Mouse (Mus musculus) gonadal fat pad, adult 2 months (tissue): ENCODE measurements around the gene Ndufb10. TPM values are rescaled to one million over a fixed set of nuclear protein-coding genes. Genes with fewer than 3 reads are reported as not detected.

Experiments used
- DNase-seq: peaks from one replicate; pipeline ENCODE4 v3.0.0-alpha.2; 2012; ENCODE audit warnings: low read depth
- polyA plus RNA-seq: library from polyadenylated mRNA; depleted of rRNA; stranded (reverse); fragments of >200 nt; gene quantifications from 2 replicates; pipeline ENCODE4 v1.2.3, GENCODE M21; 2012

The Ndufb10 gene
- polyA plus RNA-seq, 1 experiment = 370 TPM

GRCm38 (mm10) chr17:24706982-24707800, 17.1 kb downstream of the Ndufb10 start, which contains the start of gene Tbl3:
Gene Tbl3, minus strand, starts transcription at chr17:24707660.
- no peak for DNase-seq

- no peak for DNase-seq
Observed at GRCm38 (mm10) chr17:24705821-24706220, 18.5 kb downstream of the Ndufb10 start.

DNA sequence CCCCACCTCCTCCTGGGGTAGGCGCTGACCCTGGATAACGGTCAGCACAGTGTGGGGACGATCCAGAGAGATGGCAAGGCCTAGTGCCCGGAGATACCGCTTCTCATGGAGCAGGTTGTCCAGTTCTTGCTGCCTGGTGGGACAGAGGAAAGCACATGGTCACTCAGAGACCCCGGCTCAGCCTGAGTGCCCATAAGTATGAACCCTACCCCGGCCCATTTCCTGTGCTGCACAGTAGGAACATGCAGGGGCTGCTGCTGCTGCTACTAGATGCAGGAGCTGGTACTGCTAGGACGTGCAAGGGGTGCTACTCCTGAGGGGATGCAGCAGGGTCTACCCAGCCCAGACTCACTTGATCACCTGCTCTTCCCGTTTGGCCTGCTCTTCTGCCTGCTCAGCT, 23.0 kb downstream of the Ndufb10 start:
- DNase-seq = no peak

- no peak for DNase-seq
Observed at GRCm38 (mm10) chr17:24699473-24699872, 24.8 kb downstream of the Ndufb10 start.

- no peak for DNase-seq
Observed at GRCm38 (mm10) chr17:24698715-24699114, 25.6 kb downstream of the Ndufb10 start.

DNA sequence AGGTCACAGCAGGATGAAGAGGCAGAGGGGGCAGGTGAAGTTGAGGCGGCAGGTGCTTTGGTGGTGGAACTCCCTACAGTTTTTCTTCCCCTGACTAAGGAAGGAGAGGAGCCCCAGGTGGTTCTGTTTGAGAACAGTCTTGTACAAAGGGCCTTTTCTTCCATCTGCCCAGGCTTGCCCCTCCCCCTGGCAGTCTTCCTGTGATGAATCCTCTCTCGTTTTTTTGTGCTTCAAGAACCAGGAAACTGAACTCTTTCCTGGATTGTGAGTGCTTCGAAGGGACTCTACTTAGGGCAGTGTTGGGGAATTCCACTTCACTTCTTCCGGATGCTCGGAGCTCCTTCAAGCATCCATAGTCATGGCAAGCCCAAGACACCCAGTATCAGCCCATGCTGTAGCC, 26.3 kb downstream of the Ndufb10 start:
- DNase-seq = no peak

GRCm38 (mm10) chr17:24696011-24696697, 28.1 kb downstream of the Ndufb10 start, which contains the start of the genes Gfer and Noxo1:
Gene Gfer, minus strand, starts transcription at chr17:24696156.
Gene Noxo1, plus strand, starts transcription at chr17:24696234.
- no peak for DNase-seq

DNA sequence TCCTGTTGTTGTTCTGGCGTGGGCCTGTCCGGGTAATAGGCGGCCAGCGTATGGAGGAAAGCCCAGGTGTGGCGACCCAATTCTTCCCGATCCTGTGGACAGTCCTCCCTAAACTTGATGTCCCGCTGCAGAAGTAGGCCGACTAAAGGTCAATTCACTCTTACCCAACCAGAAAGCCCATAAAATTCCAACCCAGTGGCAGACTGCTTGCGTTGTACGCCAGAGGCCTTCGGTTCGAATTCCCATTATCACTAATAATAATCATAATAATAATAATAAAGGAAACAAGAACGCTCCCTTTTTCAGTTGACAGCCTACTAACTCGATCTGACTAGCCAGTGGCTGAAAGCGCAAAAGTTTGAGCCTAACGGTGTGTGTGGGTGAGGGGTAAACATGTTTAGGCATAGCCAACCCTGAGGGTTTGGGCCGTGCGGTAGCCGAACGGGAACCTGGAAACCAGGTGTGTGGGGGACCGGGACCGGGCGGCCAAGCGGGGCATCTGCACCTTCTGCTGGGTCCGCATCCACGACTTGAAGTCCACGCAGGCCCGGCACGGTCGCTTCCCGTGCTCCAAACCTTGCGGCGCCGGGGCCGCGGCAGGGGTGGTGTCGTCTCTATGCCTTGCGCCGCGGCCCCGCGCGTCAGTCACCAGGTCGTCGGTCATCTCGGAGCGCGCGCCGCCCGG, 28.8 kb downstream of the Ndufb10 start:
- no peak for DNase-seq

GRCm38 (mm10) chr17:24692385-24692784, 31.9 kb downstream of the Ndufb10 start:
- DNase-seq = no peak

DNA sequence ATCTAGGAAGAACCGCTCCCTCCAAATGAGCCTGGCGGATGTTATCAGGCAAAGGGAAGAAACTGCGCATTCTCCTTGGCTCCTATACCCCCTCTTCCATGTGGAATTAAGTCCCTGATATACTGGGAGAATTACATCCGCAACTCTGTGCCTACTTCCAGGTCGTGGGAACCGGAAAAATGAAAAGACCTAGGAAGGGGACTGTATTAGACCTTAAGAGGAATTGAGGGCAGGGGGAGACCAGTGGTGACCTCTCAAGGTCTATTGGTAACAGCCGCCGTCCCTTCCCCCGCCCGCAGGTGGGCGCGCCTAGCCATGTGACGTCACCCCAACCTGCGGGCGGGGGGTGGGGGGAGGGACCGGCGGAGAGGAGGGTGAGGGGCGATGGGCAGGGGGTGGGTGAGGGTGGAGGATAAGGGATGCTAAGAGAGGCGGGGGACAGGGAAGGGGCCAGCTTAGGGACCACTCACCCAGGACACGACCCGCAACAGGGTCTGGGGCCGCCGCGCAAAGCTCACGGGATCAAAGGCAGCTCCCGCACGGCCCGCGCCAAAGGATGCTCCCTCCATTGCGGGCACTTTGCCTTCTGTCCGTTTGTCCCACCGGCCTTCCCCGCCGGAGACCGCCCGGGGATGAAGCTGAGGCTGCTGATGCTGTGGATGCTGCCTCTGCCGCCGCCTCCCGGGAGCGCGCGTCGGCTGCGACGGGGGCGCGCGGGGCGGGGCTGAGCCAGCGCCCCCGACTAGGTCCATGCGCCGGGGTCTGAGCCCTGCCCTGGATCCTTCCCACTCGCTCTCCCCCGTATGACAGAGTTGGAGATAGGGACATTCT, 34.8 kb downstream of the Ndufb10 start, which contains the start of gene Syngr3:
Gene Syngr3 (minus strand): TSS at position 705 of the 831 bp plus-strand sequence.
- DNase-seq = no peak

DNA sequence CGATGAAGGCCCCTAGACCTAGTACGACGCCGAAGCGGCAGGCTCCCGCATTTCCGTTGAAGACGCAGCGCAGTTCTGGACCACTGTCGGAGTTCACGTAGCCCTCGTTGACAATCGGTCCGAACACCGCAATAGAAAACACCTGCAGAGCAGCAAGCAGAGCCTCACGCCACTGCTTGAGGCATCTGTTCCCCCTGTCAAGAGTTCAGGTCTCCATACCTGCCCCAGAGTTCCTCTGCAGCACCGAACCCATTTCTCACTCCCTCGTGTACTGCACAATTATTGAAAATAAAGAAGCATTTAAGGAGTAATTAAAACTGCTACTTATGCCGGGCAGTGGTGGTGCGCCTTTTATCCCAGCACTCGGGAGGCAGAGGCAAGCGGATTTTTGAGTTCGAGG, 36.7 kb downstream of the Ndufb10 start:
- DNase-seq = no peak

GRCm38 (mm10) chr17:24687146-24687595, 37.1 kb downstream of the Ndufb10 start:
- no peak for DNase-seq

GRCm38 (mm10) chr17:24686514-24686913, 37.8 kb downstream of the Ndufb10 start:
- no peak for DNase-seq

- no peak for DNase-seq
Observed at GRCm38 (mm10) chr17:24677500-24678080, 46.7 kb downstream of the Ndufb10 start.

- DNase-seq = no peak
Observed at GRCm38 (mm10) chr17:24676877-24677276, 47.4 kb downstream of the Ndufb10 start.

DNA sequence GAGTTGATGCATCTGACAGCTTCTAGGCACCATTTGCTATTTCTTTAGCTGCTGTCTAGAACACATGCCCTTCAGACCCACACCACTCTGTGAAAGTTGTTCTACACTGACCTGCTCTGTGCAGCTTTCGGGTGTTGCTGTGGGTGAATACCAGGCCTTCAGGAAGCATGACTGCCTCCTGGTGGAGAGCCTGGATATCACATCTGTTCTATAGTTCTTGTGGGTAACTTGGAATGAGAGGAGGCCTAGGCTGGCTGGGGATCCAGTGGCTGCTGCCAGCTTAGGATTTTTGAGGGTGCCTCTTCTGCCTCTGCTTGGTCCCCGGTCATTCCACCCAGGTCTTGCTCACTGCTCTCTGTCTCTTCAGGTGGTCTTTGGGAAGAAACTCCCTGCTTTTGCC, 48.1 kb downstream of the Ndufb10 start:
- DNase-seq = no peak

DNA sequence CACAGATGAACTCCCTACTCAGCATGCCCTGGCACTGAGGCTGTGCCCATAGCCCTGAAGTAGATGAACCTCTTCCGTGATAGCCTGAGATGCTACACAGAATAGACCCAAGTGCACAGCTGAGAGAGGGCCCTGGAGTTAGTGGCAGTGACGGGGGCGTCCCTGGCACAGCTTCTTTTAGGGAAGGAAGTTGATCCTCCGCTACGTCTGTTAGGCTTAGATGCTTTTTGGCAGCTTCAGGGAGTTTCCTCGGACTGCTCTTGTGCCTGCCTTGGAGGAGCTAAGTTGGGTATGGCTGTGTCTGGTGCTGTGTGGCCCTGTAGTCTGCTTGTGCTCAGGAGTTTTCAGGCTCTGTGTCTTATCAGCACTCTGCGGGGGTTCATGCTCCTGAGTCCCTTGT, 50.0 kb downstream of the Ndufb10 start:
- DNase-seq = no peak

DNA sequence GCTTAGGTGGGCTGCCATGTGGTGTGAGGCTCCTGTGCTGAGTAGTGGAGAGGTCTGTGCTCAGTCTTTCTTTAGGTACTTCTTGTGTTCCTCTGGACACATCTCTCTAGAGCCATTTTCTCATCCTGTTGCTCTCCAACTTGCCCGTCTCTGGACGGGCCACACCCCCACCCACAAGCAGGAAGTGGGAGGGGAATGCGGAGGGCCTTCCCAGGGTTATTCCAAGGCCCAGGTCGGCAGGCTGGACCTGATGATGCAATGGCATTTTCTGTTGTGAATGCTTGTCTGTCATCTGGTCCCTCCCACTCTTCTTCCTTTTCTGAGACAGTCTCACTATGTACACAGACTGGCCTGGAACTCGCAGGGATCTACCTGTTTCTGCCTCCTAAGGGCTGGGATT, 52.1 kb downstream of the Ndufb10 start:
- DNase-seq = no peak
